Mouse (Mus musculus): Measurements from ENCODE around the gene Dscam.

GRCm38 (mm10) chr16:96630241-96630640, 540.3 kb downstream of the Dscam start:
- TF ChIP-seq CTCF (IDR thresholded peaks at IDR 0.05; ENCODE audit: extremely low read depth, insufficient read length, insufficient replicate concordance, low read depth, low read length): no peak
- TF ChIP-seq POLR2A (IDR thresholded peaks at IDR 0.05; ENCODE audit: low read depth, low read length): no peak
